24 mouse cellular contexts compared by ENCODE assay signal in genomic region chr12:78522176-78522575, GRCm38 (mm10).
"Had no signal": no experiment of that assay in that cellular context is flagged by ENCODE, and none has a peak within 500 bp of the region (broad histone marks: within the 10 kb centered on the region; RNA-seq: fewer than 3 reads in every experiment).

No protein-coding gene starts in this region.

- H3K4me1 ChIP-seq: heart, embryonic 10.5 days; heart, embryonic 12.5 days; hindbrain, embryonic 13.5 days; hindbrain, embryonic 15.5 days; limb, embryonic 10.5 days; limb, embryonic 12.5 days; liver, embryonic 13.5 days had no signal

- H3K9ac ChIP-seq: heart, embryonic 12.5 days; hindbrain, embryonic 13.5 days; hindbrain, embryonic 15.5 days; limb, embryonic 12.5 days; liver, embryonic 13.5 days had no signal

- H3K9me3 ChIP-seq: heart, embryonic 10.5 days; heart, embryonic 12.5 days; hindbrain, embryonic 13.5 days; hindbrain, embryonic 15.5 days; limb, embryonic 10.5 days; limb, embryonic 12.5 days; liver, embryonic 13.5 days had no signal

- H3K27me3 ChIP-seq: heart, embryonic 12.5 days; hindbrain, embryonic 13.5 days; hindbrain, embryonic 15.5 days; limb, embryonic 12.5 days; liver, embryonic 13.5 days had no signal

- H3K27ac ChIP-seq: gastrocnemius, adult 2 months; heart, embryonic 10.5 days; hindbrain, embryonic 13.5 days; hindbrain, embryonic 15.5 days; hindbrain, postnatal 0 days; layer of hippocampus, adult 2 months; left cerebral cortex, adult 2 months; limb, embryonic 10.5 days; limb, embryonic 12.5 days; liver, embryonic 13.5 days had no signal

- ATAC-seq: hindbrain, postnatal 0 days; intestine, embryonic 16.5 days had no signal

- H3K4me3 ChIP-seq: gastrocnemius, adult 2 months; heart, embryonic 10.5 days; heart, embryonic 12.5 days; hindbrain, embryonic 13.5 days; hindbrain, embryonic 15.5 days; layer of hippocampus, adult 2 months; left cerebral cortex, adult 2 months; limb, embryonic 10.5 days; limb, embryonic 12.5 days; liver, embryonic 13.5 days had no signal

- H3K4me2 ChIP-seq: heart, embryonic 12.5 days; hindbrain, embryonic 13.5 days; hindbrain, embryonic 15.5 days; limb, embryonic 12.5 days; liver, embryonic 11.5 days; liver, embryonic 13.5 days had no signal

- H3K36me3 ChIP-seq: heart, embryonic 10.5 days; heart, embryonic 12.5 days; hindbrain, embryonic 13.5 days; hindbrain, embryonic 15.5 days; limb, embryonic 10.5 days; limb, embryonic 12.5 days; liver, embryonic 13.5 days had no signal

- DNase-seq: gastrocnemius, adult 2 months; gastrocnemius, postnatal 10 days; gastrocnemius, postnatal 25 days; heart, adult 18-20 months; heart, postnatal 10 days; heart, postnatal 36 days; kidney, adult 18-20 months; kidney, adult 8-10 months; kidney, postnatal 10 days; kidney, postnatal 25 days; kidney, postnatal 4 days; liver; liver, embryonic 13.5 days had no signal
